Mouse (Mus musculus): ENCODE measurements around the gene P3h4.

DNA sequence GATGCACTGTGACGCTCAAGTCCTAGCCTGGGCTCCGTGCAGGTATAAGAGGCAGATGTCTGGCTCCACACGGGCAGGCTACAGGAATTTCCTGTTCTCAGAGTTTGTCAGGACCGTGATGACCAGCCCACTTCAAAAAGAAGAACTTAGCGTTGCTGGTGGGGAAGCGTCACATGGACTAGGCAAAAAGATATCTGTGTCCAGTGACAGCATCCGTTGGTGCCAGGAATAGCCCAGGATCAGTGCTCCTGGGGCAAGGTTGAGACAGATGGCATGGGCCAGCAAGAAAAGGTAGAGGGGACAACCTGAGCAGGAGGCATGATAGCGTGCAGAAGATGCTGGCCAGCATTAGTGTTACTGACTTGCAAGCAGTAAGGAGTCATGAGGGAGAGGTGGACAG, 44.8 kb downstream of the P3h4 start:
- TF ChIP-seq CTCF (IDR thresholded peaks at IDR 0.05) (no peak), EP300 (IDR thresholded peaks at IDR 0.05) (no peak)

All from lung, postnatal 0 days (tissue).